Mouse (Mus musculus) kidney, embryonic 14.5 days (tissue): ENCODE data around the gene Rpl36a. TPM values are rescaled to one million over a fixed set of nuclear protein-coding genes. Genes with fewer than 3 reads are reported as not detected.

Experiments
- ATAC-seq: fragments of 200-750 bp; cut with Nextera tagmentation; 2 replicates; pipeline ENCODE4 v1.8.0; 2017; ENCODE audit warnings: moderate number of reproducible peaks, mild to moderate bottlenecking, moderate TSS enrichment, moderate library complexity; ENCODE audit not compliant: low FRiP score, low TSS enrichment
- H3K27ac ChIP-seq: fragments of 300-500 bp; sonication (generic); 2 replicates; pipeline ENCODE4 v1.5.1; 2014; ENCODE audit warnings: low read depth, mild to moderate bottlenecking, low read length, moderate library complexity, mixed read lengths
- H3K27me3 ChIP-seq: fragments of 300-500 bp; sonication (generic); 2 replicates; pipeline ENCODE4 v1.6.1; 2014; ENCODE audit warnings: mild to moderate bottlenecking, low read length; ENCODE audit not compliant: control insufficient read depth, insufficient read depth
- H3K36me3 ChIP-seq: fragments of 300-500 bp; sonication (generic); 2 replicates; pipeline ENCODE4 v1.6.1; 2014; ENCODE audit warnings: low read length, mixed read lengths; ENCODE audit not compliant: control insufficient read depth, insufficient read depth
- H3K4me1 ChIP-seq: fragments of 300-500 bp; sonication (generic); 2 replicates; pipeline ENCODE4 v1.6.1; 2014; ENCODE audit warnings: low read length, mixed read lengths; ENCODE audit not compliant: control insufficient read depth, insufficient read depth
- H3K4me2 ChIP-seq: fragments of 300-500 bp; sonication (generic); replicated peaks from 2 replicates; pipeline ENCODE4 v1.6.1; 2014; ENCODE audit warnings: low read depth, mild to moderate bottlenecking, low read length
- H3K4me3 ChIP-seq: fragments of 300-500 bp; sonication (generic); 2 replicates; pipeline ENCODE4 v1.5.1; 2014; ENCODE audit warnings: mild to moderate bottlenecking, low read length
- H3K9ac ChIP-seq: fragments of 300-500 bp; sonication (generic); 2 replicates; pipeline ENCODE4 v1.6.1; 2014; ENCODE audit warnings: low read depth, mild to moderate bottlenecking, low read length, moderate library complexity
- H3K9me3 ChIP-seq: fragments of 300-500 bp; sonication (generic); 2 replicates; pipeline ENCODE4 v1.6.1; 2016; ENCODE audit warnings: low read length; ENCODE audit not compliant: control insufficient read depth
- WGBS: fragments of 180-500 bp; shearing (Covaris S2); extraction: QIAGEN DNeasy Blood & Tissue Kit; methylation state at CpG from one replicate; pipeline ENCODE4 v1.1.7; 2014; 5-methylcytosine and 5-hydroxymethylcytosine counted together
- polyA plus RNA-seq: library from polyadenylated mRNA; unstranded; fragments of >200 nt; fragmentation: Nextera tagmentation; extraction: Ambion mirVana; gene quantifications from 2 replicates; pipeline ENCODE4 v1.2.1, GENCODE M21; 2014

Rpl36a gene
- polyA plus RNA-seq, 1 experiment from 2014 or later: 515 TPM

- Histone ChIP-seq H3K4me2 (no peak overlapping the region), H3K9ac (no peak overlapping the region), H3K36me3 (peaks cover 2% of the 10 kb centered on the region; the same call in 1 of the 2 replicates), H3K4me1 (no peaks in the 10 kb centered on the region), H3K4me3 (no peak overlapping the region), H3K27me3 (no peaks in the 10 kb centered on the region), H3K9me3 (no peaks in the 10 kb centered on the region), H3K27ac (no peak overlapping the region)
- ATAC-seq: no peak
- 78% methylated on average over 4 of the region's 4 CpGs for WGBS
Observed at GRCm38 (mm10) chrX:134588261-134588660, 2.8 kb downstream of the Rpl36a start.

DNA sequence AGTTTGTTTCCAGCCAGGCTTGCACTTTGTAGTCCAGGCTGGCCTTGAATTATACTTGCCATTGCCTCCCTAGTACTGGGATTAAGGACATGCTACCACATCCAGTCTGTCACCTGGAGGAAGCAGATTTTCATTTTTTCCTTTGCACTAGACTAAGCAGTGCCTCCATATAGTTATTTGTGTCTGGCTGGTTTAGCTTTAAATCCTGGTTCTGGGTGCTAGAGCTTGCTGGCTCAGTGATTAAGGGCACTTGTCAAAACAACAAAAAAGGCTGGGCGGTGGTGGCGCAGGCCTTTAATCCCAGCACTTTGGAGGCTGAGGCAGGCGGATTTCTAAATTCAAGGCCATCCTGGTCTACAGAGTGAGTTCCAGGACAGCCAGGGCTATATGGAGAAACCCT, 3.5 kb downstream of the Rpl36a start:
- ATAC-seq: no peak
- Histone ChIP-seq H3K4me3 (no peak overlapping the region), H3K4me1 (no peaks in the 10 kb centered on the region), H3K9me3 (no peaks in the 10 kb centered on the region), H3K9ac (no peak overlapping the region), H3K36me3 (peaks cover 2% of the 10 kb centered on the region; the same call in 1 of the 2 replicates), H3K4me2 (no peak overlapping the region), H3K27me3 (no peaks in the 10 kb centered on the region), H3K27ac (no peak overlapping the region)
- 85% methylated on average over 3 of the region's 3 CpGs for WGBS

- Histone ChIP-seq H3K27me3 (no peaks in the 10 kb centered on the region), H3K36me3 (peaks cover 2% of the 10 kb centered on the region; the same call in 1 of the 2 replicates), H3K4me1 (no peaks in the 10 kb centered on the region), H3K27ac (no peak overlapping the region), H3K9me3 (no peaks in the 10 kb centered on the region), H3K4me2 (no peak overlapping the region), H3K9ac (no peak overlapping the region), H3K4me3 (no peak overlapping the region)
- no peak for ATAC-seq
- 63% methylated on average over 5 of the region's 5 CpGs for WGBS
Observed at GRCm38 (mm10) chrX:134589836-134590235, 4.4 kb downstream of the Rpl36a start.

- H3K9ac ChIP-seq: peak overlapping the region; percentile 56
- 36% methylated on average over 10 of the region's 10 CpGs for WGBS
- H3K9me3 ChIP-seq: no peaks in the 10 kb centered on the region
- no peaks in the 10 kb centered on the region for H3K27me3 ChIP-seq
- no peak overlapping the region for H3K27ac ChIP-seq
- H3K4me2 ChIP-seq: peak overlapping the region; percentile 51
- no peaks in the 10 kb centered on the region for H3K4me1 ChIP-seq
- no peak for ATAC-seq
- no peaks in the 10 kb centered on the region; the same call in 1 of the 2 replicates for H3K36me3 ChIP-seq
- peak overlapping the region; percentile 57 for H3K4me3 ChIP-seq
Observed at GRCm38 (mm10) chrX:134599922-134600565, 14.6 kb downstream of the Rpl36a start.

DNA sequence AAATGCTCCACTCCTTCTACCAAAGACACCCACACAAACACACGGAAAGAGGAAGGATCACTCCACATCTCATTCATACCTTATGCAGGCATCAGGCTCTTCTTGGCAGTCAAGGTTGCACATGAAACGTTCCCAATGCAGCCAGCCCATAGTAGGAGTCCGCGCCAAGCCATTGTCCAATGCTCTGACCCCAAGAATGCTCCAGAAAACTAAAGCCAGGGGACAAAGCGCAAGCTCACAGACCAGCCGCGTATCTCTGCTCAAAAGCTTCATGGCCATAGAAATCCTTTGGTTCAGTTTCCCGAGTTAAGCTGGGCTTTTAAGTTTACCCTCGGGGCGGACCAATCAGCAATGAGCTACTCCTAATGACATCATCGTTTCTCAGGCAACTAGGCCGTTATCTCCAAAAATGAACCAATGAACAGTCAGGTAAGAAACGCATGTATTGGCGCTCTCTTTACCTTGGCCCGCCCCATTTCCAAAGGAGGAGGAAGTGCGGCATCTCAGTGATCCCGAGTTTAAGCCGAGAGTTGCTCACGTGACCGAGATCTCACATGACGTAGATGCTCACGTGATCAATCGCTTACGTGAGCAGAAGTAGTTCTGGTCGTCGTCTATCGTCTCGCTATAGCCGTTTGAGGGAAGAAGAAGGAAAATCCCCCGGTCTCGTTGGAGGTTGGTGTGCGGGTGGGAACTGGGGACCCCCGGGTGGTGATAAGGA, 15.4 kb downstream of the Rpl36a start, which contains the start of the genes Gla and Hnrnph2:
Gene Gla (minus strand): TSS at position 467 of the 721 bp plus-strand sequence.
Gene Hnrnph2 (plus strand): TSS at position 521 of the 721 bp plus-strand sequence.
- no peaks in the 10 kb centered on the region for H3K9me3 ChIP-seq
- WGBS: 33% methylated on average over 33 of the region's 33 CpGs
- H3K4me3 ChIP-seq: peak within 1 kb of the TSS; percentile 57
- peak; percentile 98 for ATAC-seq
- H3K27me3 ChIP-seq: no peaks in the 10 kb centered on the region
- peak within 1 kb of the TSS; percentile 51 for H3K4me2 ChIP-seq
- peak within 1 kb of the TSS; percentile 78 for H3K27ac ChIP-seq
- H3K9ac ChIP-seq: peak within 1 kb of the TSS; percentile 66
- H3K4me1 ChIP-seq: no peaks in the 10 kb centered on the region
- no peaks in the 10 kb centered on the region; the same call in 1 of the 2 replicates for H3K36me3 ChIP-seq

- 26% methylated on average over 42 of the region's 43 CpGs for WGBS
Observed at GRCm38 (mm10) chrX:134601380-134602120, 16.1 kb downstream of the Rpl36a start.

GRCm38 (mm10) chrX:134609472-134609871, 24.0 kb downstream of the Rpl36a start:
- no peak overlapping the region for H3K4me2 ChIP-seq
- H3K9ac ChIP-seq: no peak overlapping the region
- H3K27ac ChIP-seq: no peak overlapping the region
- no peak overlapping the region for H3K4me3 ChIP-seq
- ATAC-seq: no peak
- H3K36me3 ChIP-seq: no peaks in the 10 kb centered on the region
- H3K9me3 ChIP-seq: no peaks in the 10 kb centered on the region
- H3K27me3 ChIP-seq: no peaks in the 10 kb centered on the region
- WGBS: 40% methylated on average over 4 of the region's 4 CpGs
- H3K4me1 ChIP-seq: no peaks in the 10 kb centered on the region

More at GRCm38 (mm10) chrX:134601380-134602120, 16.1 kb downstream of the Rpl36a start:
- Histone ChIP-seq H3K4me1 (no peaks in the 10 kb centered on the region), H3K9me3 (no peaks in the 10 kb centered on the region), H3K4me2 (peak overlapping the region; percentile 45), H3K4me3 (peak overlapping the region; percentile 57), H3K36me3 (no peaks in the 10 kb centered on the region; the same call in 1 of the 2 replicates), H3K27ac (peak overlapping the region; percentile 78), H3K27me3 (no peaks in the 10 kb centered on the region), H3K9ac (peak overlapping the region; percentile 66)
- ATAC-seq: peak; percentile 81

DNA sequence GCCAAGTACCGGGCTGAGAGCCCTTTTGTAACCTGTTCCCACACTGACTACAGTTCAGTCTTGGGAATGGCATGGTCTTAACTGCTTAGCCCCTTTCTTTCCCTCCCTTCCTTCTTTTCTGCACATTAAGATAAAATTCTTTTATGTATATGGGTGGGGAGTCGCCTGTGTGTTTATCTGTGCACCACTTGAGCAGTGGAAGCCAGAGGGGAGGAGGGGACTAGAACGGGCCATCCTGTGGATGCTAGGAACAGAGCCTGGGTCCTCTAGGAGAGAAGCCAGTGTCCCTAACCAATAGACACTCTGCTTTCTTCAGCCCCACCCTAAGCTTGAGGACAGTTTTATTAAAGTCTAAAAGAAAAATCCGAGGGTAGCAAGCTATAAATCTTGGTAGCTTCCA, 25.5 kb downstream of the Rpl36a start:
- Histone ChIP-seq H3K27ac (no peak overlapping the region), H3K9me3 (no peaks in the 10 kb centered on the region), H3K4me3 (no peak overlapping the region), H3K4me2 (no peak overlapping the region), H3K4me1 (no peaks in the 10 kb centered on the region), H3K9ac (no peak overlapping the region), H3K36me3 (no peaks in the 10 kb centered on the region), H3K27me3 (no peaks in the 10 kb centered on the region)
- WGBS: 69% methylated on average over 4 of the region's 4 CpGs
- ATAC-seq: no peak
